Mouse (Mus musculus) monocyte, adult 5-6 weeks (primary cell): ENCODE results near the gene Dnase1l3. TPM values are rescaled to one million over a fixed set of nuclear protein-coding genes. Genes with fewer than 3 reads are reported as not detected.
"Not testable (repeated sequence)": the region's sequence is repeated elsewhere in the genome, so short reads cannot be mapped to it uniquely, and the experiment has no call there.

Source experiments
- ATAC-seq: fragments of 153-309, 156-312 bp; replicated peaks from 2 replicates; pipeline ENCODE4 v1.8.0; 2017; ENCODE audit warnings: mild to moderate bottlenecking; ENCODE audit not compliant: low TSS enrichment, insufficient number of reproducible peaks, severe bottlenecking, poor library complexity, low FRiP score
- total RNA-seq: library from RNA; stranded (forward); fragments of 200-1000, 200-491, 200-594 nt; gene quantifications from 3 replicates; pipeline ENCODE4 v1.2.3, GENCODE M21; 2017

Dnase1l3 gene
- total RNA-seq, 1 experiment from 2014 or later, result 4.0 TPM

DNA sequence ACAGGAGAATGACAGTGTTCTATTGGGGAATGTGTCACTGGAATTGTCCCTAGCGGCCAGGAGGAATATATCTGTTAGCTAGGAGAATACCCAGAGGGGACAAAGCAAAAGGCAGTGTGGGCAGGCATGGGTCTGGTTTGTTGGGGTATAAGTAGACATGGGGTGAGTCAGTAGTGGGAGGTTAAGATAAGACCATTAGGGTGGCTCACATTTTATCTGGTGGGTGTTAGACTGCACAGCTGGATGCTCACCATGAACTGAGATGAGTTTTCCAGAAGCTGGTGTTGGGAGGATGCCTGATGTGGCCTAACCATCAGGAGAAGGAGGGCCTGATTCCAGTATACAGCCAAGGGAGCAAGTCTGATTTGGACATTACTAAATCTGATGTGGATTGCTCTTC, 22.6 kb upstream of the Dnase1l3 start:
- no peak for ATAC-seq

DNA sequence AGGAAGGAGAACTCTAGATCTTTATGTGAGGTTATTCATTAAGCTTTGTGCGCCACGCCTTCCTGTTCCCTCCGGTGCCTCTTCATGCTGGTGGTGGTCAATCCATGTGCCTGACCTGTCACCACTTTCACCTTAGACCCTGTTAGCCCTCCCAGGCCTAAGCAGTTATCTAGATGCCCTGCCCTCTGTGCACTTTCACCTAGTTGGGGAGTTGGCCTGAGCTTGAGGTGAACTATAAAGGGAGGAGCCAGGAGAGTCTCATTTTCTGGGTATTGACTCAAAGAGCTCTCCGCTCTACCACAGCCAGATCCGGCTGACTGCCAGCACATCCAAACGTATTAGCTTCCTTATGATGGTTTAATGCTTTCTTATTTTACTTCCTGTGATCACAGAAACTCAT, 21.9 kb upstream of the Dnase1l3 start:
- no peak for ATAC-seq

DNA sequence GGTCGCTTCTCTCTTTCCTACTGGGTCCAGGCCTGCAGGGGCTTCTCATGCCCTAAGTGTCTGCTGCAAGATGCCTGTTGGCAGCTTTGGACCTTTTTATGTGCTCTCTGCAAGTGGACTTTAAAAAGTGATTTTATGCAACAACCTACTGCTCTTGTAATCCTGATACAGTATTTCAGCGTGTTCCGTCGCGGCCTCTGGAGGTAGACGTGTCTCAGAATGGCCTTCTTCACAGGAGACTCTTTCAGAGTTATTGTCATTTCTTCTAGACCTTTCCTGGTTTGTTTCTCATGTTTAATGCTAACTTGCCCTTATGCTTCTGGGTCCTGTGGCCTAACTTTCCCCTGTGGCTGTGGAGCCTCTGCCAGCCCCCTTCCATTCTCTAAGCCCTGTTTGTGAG, 21.4 kb upstream of the Dnase1l3 start:
- ATAC-seq, result no peak

DNA sequence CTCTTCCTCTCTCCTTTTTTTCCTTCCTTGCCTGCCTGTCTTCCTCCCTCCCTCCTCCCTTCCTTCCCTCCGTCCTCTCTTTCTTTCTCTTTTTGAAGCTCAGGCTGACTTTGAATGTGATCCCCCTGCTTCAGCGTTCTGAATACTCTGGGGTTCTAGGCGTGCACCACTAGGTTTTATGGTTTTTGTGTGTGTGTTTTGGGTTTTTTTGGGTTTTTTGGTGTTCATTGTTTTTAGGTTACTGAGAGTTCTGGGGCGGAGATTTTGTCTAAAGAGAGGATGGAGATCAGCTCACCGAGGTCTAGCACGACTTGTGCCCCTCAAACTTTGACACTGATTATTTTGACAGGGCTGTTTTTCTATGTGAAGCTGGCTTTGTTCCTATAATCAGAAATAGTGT, 17.6 kb upstream of the Dnase1l3 start:
- no peak for ATAC-seq

DNA sequence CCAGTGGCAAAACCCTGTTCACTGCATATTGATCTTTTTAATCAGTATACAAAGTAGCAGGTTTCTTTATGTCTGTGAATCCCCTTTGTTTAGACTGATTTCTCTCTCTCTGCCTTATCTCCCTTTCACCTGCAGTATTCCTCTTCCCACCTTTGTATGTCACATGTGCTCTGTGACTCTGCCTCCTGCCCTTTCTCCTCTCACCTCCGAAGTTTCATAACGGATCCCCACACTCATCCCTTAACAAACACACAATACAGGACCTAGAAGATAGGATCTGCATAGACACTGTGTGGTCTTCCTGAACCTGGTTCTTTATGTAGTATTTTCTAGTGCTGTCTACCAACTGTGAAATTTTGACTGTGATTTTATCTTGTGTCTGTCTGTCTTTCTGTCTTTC, 16.9 kb upstream of the Dnase1l3 start:
- ATAC-seq, result no peak

DNA sequence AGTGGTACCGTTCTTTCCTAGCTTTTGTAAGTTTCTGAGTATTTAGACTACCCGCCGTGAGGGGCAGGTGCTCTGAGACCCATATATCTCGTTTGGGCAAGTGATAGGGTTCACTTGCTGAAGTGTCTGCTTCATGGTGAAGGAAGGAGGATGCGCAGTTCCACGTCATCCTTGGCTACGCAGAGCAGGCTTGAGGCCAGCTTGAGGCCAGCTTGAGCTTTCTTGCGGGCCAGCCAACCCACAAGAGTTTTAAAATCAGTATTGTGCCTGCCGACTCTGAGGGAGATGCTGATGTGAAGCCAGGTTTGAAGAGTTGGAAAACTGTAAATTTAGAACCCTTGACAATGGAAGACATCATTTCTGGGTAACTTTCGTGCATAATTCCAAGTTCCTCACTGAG, 13.6 kb upstream of the Dnase1l3 start:
- no peak for ATAC-seq

DNA sequence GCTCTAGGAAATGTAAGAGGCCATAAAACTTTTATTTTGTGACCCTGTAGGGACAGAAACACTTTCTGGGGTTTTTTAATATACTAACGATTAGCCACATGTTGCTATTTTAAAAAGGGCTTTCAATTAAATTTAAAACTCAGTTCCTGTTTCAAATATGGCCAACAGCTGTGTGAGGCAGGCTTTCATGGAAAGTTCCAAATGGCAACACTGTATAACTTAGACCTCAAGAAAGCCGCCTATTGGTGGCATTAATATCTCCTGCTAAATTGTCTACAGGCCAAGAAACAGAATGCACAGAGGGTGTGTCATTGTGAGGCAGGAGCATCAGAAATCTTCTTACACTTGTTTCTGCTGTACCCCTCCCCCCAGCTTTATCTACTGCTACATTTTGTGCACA, 13.1 kb upstream of the Dnase1l3 start:
- ATAC-seq, result no peak

DNA sequence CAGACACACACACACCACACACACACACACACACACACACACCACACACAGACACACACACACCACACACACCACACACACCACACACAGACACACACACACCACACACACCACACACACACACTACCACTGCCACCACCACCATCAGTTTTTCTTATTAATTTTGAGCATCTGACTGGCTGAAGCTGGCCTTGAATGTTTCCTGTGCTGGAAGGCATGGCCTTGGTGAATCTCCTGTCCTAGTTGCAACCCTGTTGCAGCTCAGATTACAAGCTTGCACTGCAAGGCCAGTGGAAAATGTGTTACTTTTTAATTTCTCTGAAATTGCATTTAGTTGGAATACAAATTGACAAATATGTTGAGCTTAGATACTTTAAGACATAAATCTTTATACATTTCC, 12.7 kb upstream of the Dnase1l3 start:
- no peak for ATAC-seq

DNA sequence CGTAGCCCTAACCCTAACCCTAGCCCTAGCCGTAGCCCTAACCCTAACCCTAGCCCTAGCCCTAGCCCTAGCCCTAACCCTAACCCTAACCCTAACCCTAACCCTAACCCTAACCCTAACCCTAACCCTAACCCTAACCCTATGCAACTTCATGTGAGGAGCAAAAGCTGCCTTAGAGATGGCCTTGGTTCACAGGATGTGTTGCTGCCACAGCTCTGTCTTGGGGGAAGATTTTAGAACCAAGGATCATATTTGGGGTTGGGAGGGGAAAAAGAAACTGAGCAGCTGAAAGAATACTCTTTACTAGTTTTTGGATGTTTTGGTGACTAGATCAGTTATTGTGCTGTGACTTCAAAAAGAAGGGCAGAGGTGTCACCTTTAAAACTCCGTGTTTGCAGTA, 11.7 kb upstream of the Dnase1l3 start:
- ATAC-seq, result not testable (repeated sequence)

DNA sequence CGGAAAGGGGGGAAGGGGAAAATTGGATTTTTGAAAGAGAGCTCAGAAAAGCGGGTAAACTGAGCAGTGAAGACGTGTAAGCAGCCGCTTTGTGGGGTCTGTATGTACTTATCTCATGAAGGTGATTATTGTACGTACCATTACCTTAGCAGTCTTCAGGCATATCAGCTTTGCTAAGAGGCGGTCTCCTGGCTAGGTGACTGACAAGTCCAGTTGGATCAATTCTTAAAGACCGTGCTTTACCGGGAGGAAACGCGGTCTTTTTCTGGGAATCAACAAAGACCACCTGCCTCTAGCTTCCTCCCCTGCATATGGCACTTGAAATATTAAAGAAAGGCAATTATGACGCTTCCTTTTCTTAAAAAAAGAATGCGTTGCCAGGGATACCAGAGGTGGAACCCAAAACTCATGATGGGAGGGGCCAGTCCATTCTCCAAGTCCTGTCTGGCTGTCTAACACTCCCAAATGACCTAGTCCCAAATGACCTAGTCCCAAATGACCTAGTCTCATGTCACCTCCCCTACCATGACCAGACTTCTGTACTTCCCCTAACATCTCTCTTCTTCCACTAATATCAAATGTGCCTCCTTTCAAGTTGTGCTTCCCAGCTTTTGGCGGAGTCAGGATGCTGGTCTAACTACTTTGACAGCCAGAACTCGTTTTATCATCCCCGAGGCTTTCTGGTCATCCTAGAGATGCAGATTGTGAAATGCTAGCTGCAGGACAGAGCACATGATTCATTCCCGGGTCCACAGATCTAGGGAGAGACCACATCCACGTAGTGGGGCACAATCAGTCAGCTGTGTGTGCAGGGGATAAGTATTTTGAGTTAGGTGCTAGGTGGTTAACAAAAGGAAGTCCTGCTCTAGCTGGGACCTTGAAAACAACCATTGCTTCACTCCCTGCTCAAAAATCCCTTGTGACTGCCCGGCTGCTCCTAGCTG, 9.6 kb upstream of the Dnase1l3 start:
- ATAC-seq, result no peak

DNA sequence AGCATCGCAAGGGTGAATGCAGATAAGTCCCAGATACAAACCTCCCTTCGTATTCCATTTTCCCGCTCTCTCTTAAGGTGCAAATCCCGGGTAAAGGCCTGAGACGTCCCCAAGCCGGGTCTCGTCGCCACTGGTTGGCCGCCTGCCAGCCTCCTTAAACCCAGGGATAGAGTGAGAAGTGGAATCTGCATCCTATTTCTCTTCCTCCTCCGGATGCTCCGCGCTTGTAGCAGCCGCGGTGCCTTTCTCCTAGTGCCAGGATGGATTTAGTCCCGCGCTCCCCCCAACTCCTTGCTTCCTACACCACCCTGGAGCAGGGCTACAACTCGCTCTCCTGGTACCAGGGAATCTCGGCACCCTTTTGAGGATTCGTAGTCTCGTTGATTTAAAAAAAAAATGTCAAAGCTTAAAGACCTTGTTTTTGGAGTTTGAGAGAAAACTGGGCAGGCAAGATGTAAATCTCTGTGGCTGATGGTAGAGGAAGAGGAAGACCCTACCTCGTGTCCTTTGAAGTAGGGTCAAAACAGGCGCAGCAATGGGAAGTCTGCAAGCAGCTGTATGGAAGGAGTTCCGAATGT, 8.8 kb upstream of the Dnase1l3 start:
- no peak for ATAC-seq

DNA sequence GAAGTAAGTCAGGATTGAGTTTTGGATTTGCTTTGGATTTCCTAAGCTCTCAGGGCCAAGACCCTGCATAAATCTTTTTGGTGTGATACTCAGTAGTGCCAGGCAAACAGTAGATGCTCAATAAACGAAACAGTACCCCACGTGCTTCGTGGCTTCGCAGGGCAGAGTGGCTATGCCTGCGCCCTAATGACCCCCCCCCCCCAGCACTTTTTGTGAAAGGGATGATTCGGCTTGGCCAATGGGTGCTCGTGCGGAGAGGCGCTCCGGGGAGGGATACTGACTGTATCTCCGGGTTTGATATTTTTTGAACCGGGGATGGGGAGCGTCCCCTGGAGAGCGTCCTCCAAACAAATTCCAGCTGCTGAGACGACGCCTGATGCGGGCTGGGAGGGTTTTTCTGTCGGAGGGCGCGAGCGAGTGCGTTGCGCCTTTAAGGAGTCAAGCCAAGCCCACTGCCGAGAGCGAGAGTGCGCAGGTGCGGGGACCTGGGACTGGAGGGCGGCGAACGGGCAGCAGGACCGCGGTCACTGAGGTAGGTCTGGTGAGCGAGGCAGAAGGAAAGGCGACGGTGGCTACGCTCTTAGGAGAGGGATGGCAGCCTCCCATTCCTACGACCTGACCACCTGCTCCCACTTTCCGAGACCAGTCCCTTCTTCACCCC, 8.2 kb upstream of the Dnase1l3 start, which contains the start of gene Abhd6:
Abhd6 (plus strand) TSS at position 471 of the 661 bp plus-strand sequence.
- ATAC-seq, result peak; percentile 52

DNA sequence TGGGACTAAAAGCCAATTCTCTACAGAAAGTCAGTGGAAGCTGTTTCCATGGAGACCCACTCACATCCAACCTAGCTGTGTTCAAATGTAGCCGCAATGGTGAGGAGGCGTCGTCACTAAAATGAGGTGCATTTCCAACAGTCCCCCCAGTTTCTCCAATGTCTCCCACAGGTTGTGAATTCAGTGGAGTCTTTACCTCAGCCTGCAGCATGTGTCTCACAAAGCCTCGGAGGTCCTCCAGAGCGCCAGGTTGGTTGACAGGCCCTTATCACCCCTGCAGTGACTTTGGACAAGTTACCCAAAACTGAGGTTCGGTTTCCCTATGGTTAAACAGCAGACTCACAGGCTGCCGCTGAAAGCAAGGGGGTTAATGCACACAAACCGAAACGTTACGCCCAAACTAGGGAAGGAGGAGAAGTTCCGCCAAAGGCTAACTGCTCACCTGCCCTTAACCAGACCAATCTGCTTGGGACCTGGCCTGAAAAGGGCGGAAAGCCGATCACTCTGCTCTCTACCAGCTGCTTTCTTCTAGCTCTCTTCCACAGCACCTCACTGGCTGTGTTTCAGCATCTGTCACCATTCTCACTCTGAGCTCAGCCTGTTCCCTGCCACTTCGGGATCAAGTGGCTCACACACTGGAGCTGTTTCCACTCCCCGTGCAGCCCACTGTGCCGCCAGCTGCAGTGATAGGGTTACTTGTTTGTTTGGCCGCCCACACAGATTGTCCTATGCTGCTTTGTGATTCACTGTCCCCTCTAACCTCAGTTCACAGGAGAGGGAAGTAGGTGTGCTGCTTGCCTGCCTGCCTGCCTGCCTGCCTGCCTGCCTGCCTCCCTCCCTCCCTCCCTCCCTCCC, 6.7 kb upstream of the Dnase1l3 start:
- ATAC-seq, result no peak

DNA sequence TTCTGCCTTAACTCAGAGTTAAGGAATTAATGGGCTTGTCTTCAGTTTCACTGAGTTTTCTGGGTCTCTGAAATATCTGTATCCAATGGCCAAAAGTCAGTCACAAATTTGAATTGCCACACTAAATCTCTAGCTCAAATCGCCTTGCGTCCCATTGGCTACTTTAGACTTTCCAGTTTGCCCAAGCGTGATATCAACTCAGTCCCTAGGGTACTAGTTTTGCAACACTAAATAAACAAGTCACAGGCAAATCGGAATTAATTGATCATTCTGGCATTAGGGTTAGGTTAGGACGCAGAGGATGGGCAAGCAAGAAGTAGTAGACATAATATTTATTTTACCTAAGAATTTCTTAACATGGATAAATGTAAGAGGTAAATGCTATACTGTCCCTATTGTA, 5.9 kb upstream of the Dnase1l3 start:
- ATAC-seq, result no peak

DNA sequence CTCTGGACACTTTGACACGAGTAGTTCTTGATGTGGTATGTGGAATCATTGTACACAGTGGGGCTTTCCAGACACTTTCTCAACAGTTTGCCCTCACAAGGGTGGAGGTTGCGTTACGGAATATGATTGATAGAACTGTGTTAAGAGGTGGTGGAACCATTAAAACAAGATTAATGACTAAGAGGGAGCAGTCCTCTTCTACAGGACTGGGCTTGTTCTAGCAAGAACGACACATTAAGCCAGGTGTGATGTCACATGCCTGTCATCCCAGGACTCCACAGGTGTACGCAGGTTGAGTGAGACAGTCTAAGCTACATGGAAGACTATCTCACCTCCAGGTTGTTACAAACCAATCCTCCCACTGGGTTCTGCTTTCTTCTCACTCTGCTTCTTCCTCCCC, 5.1 kb upstream of the Dnase1l3 start:
- ATAC-seq, result no peak

DNA sequence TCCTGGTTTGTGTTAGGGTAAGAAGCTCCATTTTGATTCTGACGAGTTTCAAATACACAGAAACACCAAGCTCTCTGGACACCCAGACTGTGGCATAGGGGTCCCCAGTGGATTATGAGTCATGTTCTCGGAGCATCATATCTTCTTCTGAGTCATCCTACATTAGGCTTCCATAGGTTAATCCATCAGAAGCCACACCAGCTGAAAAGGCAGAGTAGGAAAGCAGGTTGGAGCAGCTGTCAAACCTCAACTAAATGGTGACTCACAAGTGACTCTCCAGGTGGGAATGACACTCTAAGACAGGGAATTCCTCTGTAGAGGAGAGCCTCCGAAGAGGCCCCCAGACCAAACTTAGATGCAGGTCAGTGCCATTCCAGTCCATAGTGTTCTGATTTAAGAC, 4.7 kb upstream of the Dnase1l3 start:
- no peak for ATAC-seq

DNA sequence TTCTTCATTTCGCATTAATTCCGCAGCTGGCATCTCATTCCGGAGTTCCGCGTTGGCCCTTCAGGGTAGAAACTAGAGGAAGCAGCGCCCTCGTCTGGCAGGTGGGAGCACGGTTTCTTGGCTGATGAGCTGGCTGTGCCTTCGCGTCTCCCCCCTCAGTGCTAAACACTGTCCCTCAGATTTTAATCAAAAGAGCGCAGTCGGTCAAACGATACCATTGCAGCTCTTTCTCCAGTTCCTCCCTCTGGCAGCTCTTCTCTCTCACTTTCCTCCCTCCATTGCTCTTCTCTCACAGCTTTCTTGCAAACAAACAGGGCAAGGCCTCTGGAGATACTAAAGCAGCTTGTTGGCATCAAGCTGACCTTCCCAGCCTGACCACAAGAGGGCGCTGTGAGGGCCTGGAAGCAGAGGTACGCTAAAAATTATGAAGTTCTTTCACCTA, 2.9 kb upstream of the Dnase1l3 start:
- peak; percentile 71 for ATAC-seq

DNA sequence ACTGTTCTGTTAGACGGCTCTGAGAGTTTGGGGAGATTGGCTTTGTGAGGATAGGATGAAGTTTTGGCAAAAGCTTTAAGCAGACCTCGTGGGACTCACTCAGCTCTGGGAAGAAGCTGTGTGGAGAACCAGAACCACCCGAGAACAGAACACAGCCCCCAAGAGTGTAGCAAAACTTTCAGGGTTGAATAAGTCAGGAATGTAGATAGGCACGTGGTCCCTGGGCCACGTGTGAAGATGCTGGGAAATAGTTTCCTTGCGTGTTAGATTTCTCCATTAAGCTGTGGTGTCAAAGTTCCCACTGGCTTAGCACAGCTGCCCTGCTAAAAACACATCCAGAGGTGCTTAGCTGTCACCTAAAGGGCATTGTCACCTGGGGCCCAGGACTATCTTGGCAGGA, 2.2 kb downstream of the Dnase1l3 start:
- no peak for ATAC-seq
